Mouse (Mus musculus) spleen, adult 2 months (tissue): ENCODE results near the gene Ece1. TPM values are rescaled to one million over a fixed set of nuclear protein-coding genes. Genes with fewer than 3 reads are reported as not detected.

Source experiments
- DNase-seq, 2 experiments: peaks; one replicate each; pipeline versions ENCODE4 v3.0.0 to v3.0.0-alpha.2; 2012 to 2021; ENCODE audit warnings: low spot score in 2 of 2, low read depth in 1 of 2
- H3K27ac ChIP-seq: fragments of 200-500 bp; 2 replicates; pipeline ENCODE4 v1.5.1; 2012; ENCODE audit warnings: low read length, inconsistent platforms; ENCODE audit not compliant: insufficient read depth
- H3K27me3 ChIP-seq: fragments of 200-500 bp; 2 replicates; pipeline ENCODE4 v1.6.1; 2012; ENCODE audit warnings: mild to moderate bottlenecking, moderate library complexity, low read length, inconsistent platforms; ENCODE audit not compliant: control insufficient read depth, insufficient read depth
- H3K36me3 ChIP-seq: fragments of 200-500 bp; 2 replicates; pipeline ENCODE4 v1.6.1; 2012; ENCODE audit warnings: mild to moderate bottlenecking, low read length, inconsistent platforms; ENCODE audit not compliant: control insufficient read depth, insufficient read depth
- H3K4me1 ChIP-seq: fragments of 200-500 bp; 2 replicates; pipeline ENCODE4 v1.6.1; 2011; ENCODE audit warnings: inconsistent platforms; ENCODE audit not compliant: control insufficient read depth, insufficient read depth, insufficient read length
- H3K4me3 ChIP-seq: fragments of 200-500 bp; 2 replicates; pipeline ENCODE4 v1.5.1; 2011; ENCODE audit warnings: mild to moderate bottlenecking, inconsistent platforms; ENCODE audit not compliant: insufficient read depth, insufficient read length; ENCODE audit errors: extremely low read depth
- CTCF ChIP-seq: fragments of 200-500 bp; IDR thresholded peaks from 2 replicates; pipeline ENCODE4 v1.5.1; 2011; ENCODE audit warnings: mild to moderate bottlenecking, inconsistent platforms; ENCODE audit not compliant: insufficient read depth, insufficient read length, insufficient replicate concordance; ENCODE audit errors: extremely low read depth
- POLR2A ChIP-seq: fragments of 200-500 bp; IDR thresholded peaks from 2 replicates; pipeline ENCODE4 v1.6.1; 2011; ENCODE audit warnings: low read depth, low read length, inconsistent platforms
- WGBS: fragments of 180-500 bp; shearing (Covaris S2); methylation state at CpG from one replicate; pipeline ENCODE4 v1.1.7; 2018; 5-methylcytosine and 5-hydroxymethylcytosine counted together
- polyA plus RNA-seq: library from polyadenylated mRNA; depleted of rRNA; stranded (reverse); fragments of >200 nt; gene quantifications from 2 replicates; pipeline ENCODE4 v1.2.3, GENCODE M21; 2012

The Ece1 gene
- polyA plus RNA-seq, 1 experiment, result 18.4 TPM

DNA sequence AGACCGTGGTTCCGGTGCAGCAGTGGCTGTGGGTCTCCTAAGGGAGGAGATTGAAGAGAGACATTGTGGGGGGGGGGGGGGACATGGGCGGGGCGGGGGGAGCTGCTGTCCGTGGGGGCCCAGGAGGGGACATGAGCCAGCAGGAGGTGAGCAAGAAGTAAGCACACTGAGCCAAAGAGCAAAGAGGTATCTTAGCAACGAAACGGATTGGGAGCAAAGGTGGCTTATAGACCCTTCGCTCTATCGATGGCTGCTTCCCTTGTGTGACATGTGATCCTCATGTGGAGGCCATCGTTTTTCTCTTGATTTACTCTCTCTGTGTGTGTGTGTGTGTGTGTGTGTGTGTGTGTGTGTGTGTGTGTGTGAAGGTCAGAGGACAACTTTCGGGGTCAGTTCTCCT is 84.4 kb downstream of the Ece1 start:
- Histone ChIP-seq H3K4me1 (no peaks in the 10 kb centered on the region), H3K36me3 (peaks cover 14% of the 10 kb centered on the region), H3K27me3 (no peaks in the 10 kb centered on the region), H3K27ac (no peak overlapping the region), H3K4me3 (no peak overlapping the region)
- 95% methylated on average over 10 of the region's 11 CpGs for WGBS
- DNase-seq, result no peak
- TF ChIP-seq POLR2A (no peak), CTCF (no peak)

DNA sequence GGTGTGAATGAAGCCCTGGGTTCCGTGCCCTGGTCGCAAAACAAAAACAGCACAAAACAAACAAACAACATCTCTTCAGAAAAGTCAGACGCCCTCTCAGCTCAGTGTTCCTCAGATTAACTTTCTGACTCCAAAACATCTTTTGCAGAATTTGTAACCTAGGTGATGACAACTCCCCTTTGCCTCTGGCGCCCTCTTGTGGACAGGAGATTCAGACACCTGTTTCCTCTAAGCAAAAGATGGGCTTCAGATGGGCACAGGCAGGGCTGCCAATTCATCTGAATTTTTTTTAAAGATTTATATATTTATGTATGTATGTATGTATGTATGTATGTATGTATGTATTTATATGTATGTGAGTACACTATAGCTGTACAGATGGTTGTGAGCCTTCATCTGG is 90.8 kb downstream of the Ece1 start:
- Histone ChIP-seq H3K27ac (no peak overlapping the region), H3K4me3 (no peak overlapping the region), H3K36me3 (peaks cover 20% of the 10 kb centered on the region), H3K4me1 (no peaks in the 10 kb centered on the region), H3K27me3 (no peaks in the 10 kb centered on the region)
- DNase-seq, result peak; percentile 34 to 72
- no peak for TF ChIP-seq POLR2A
- TF ChIP-seq CTCF, result peak; percentile 73; the same call in 1 of the 2 replicates
- WGBS, result 49% methylated on average over 4 of the region's 4 CpGs

DNA sequence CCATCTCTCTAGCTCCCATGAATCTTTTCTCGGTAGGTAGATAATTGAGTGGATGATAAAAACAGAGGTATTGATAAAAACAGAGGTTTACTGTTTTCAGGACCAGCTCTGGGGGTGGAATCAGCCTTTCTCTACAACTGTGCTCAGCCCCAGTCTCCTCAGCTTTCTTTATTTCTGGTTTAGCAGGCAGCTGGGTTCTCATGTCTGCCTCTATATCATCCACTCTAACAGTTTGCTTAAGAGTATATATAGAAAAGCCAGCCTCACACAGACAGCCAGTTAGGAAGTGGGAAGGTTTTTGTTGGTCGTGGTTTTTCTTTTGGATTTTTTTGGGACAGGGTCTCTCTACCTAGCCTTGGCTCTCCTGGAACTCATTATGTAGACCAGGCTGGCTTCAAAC is 92.1 kb downstream of the Ece1 start:
- no peak for DNase-seq
- Histone ChIP-seq H3K4me3 (no peak overlapping the region), H3K36me3 (peaks cover 24% of the 10 kb centered on the region), H3K27me3 (no peaks in the 10 kb centered on the region), H3K27ac (no peak overlapping the region), H3K4me1 (no peaks in the 10 kb centered on the region)
- 88% methylated on average over 2 of the region's 2 CpGs for WGBS
- TF ChIP-seq POLR2A (no peak), CTCF (no peak)

GRCm38 (mm10) chr4:137954926-137955396 is 92.9 kb downstream of the Ece1 start:
- WGBS, result 59% methylated on average over 8 of the region's 8 CpGs
- TF ChIP-seq POLR2A (no peak), CTCF (no peak)
- Histone ChIP-seq H3K36me3 (peaks cover 24% of the 10 kb centered on the region), H3K27ac (no peak overlapping the region), H3K27me3 (no peaks in the 10 kb centered on the region), H3K4me3 (no peak overlapping the region), H3K4me1 (no peaks in the 10 kb centered on the region)
- DNase-seq, result no peak

GRCm38 (mm10) chr4:137956260-137956659 is 94.2 kb downstream of the Ece1 start:
- Histone ChIP-seq H3K27me3 (no peaks in the 10 kb centered on the region), H3K36me3 (peaks cover 22% of the 10 kb centered on the region), H3K4me3 (no peak overlapping the region), H3K27ac (no peak overlapping the region), H3K4me1 (no peaks in the 10 kb centered on the region)
- TF ChIP-seq CTCF (no peak), POLR2A (no peak)
- 92% methylated on average over 15 of the region's 15 CpGs for WGBS
- no peak for DNase-seq

- Histone ChIP-seq H3K27ac (no peak overlapping the region), H3K4me1 (no peaks in the 10 kb centered on the region), H3K36me3 (peaks cover 30% of the 10 kb centered on the region), H3K4me3 (no peak overlapping the region), H3K27me3 (no peaks in the 10 kb centered on the region)
- TF ChIP-seq CTCF (no peak; the same call in 1 of the 2 replicates), POLR2A (no peak)
- no peak for DNase-seq
- WGBS, result 72% methylated on average over 13 of the region's 13 CpGs
Measured at GRCm38 (mm10) chr4:137959889-137960665, 98.0 kb downstream of the Ece1 start.

- 75% methylated on average over 11 of the region's 11 CpGs for WGBS
- H3K4me3 ChIP-seq, result no peak overlapping the region
- H3K27me3 ChIP-seq, result no peaks in the 10 kb centered on the region
- H3K36me3 ChIP-seq, result peaks cover 30% of the 10 kb centered on the region
- no peak for TF ChIP-seq POLR2A
- no peak for TF ChIP-seq CTCF
- no peak for DNase-seq
- no peak overlapping the region for H3K27ac ChIP-seq
- no peaks in the 10 kb centered on the region for H3K4me1 ChIP-seq
Measured at GRCm38 (mm10) chr4:137960757-137961156, 98.7 kb downstream of the Ece1 start.
